Mouse (Mus musculus) stomach, postnatal 0 days (tissue): Measurements from ENCODE around the gene Otulin. TPM values are rescaled to one million over a fixed set of nuclear protein-coding genes. Genes with fewer than 3 reads are reported as not detected.
A peak's percentile ranks its signal among the peaks of the same experiment; 100 is the strongest.

ENCODE experiments used
- ATAC-seq: fragments of 200-750 bp; cut with Nextera tagmentation; 2 replicates; pipeline ENCODE4 v1.8.0; 2017; ENCODE audit not compliant: low FRiP score, low TSS enrichment
- DNase-seq: peaks from one replicate; pipeline ENCODE4 v3.0.0-alpha.2; 2016; ENCODE audit warnings: low spot score
- H3K27ac ChIP-seq: fragments of 300-500 bp; sonication (generic); replicated peaks from 2 replicates; pipeline ENCODE4 v1.5.1; 2014; ENCODE audit warnings: mild to moderate bottlenecking, control low read depth
- H3K27me3 ChIP-seq: fragments of 300-500 bp; sonication (generic); 2 replicates; pipeline ENCODE4 v1.6.1; 2014; ENCODE audit warnings: low read length; ENCODE audit not compliant: control insufficient read depth, insufficient read depth
- H3K36me3 ChIP-seq: fragments of 300-500 bp; sonication (generic); 2 replicates; pipeline ENCODE4 v1.6.1; 2014; ENCODE audit warnings: low read length, mixed read lengths; ENCODE audit not compliant: control insufficient read depth, insufficient read depth
- H3K4me1 ChIP-seq: fragments of 300-500 bp; sonication (generic); replicated peaks from 2 replicates; pipeline ENCODE4 v1.6.1; 2014; ENCODE audit warnings: antibody characterized with exemption; ENCODE audit not compliant: control insufficient read depth, insufficient read depth
- H3K4me2 ChIP-seq: fragments of 300-500 bp; sonication (generic); replicated peaks from 2 replicates; pipeline ENCODE4 v1.6.1; 2014; ENCODE audit warnings: low read depth, mild to moderate bottlenecking, control low read depth, moderate library complexity
- H3K4me3 ChIP-seq: fragments of 300-500 bp; sonication (generic); 2 replicates; pipeline ENCODE4 v1.5.1; 2014; ENCODE audit warnings: low read depth, low read length, control low read depth
- H3K9ac ChIP-seq: fragments of 300-500 bp; sonication (generic); 2 replicates; pipeline ENCODE4 v1.6.1; 2014; ENCODE audit warnings: mild to moderate bottlenecking, low read length, control low read depth, mixed read lengths
- H3K9me3 ChIP-seq: fragments of 300-500 bp; sonication (generic); 2 replicates; pipeline ENCODE4 v1.6.1; 2016; ENCODE audit warnings: low read length; ENCODE audit not compliant: control insufficient read depth
- CTCF ChIP-seq: IDR thresholded peaks from 2 replicates; pipeline ENCODE4 v1.5.1; 2016; ENCODE audit warnings: antibody characterized with exemption, low read depth, mild to moderate bottlenecking, moderate library complexity
- EP300 ChIP-seq: optimal IDR thresholded peaks from 2 replicates; pipeline ENCODE3; 2016; ENCODE audit warnings: antibody characterized with exemption
- whole genome bisulfite sequencing: fragments of 180-500 bp; shearing (Covaris S2); extraction: QIAGEN DNeasy Blood & Tissue Kit; methylation state at CpG from one replicate; pipeline ENCODE4 v1.1.7; 2014; 5-methylcytosine and 5-hydroxymethylcytosine counted together
- polyA plus RNA-seq: library from polyadenylated mRNA; unstranded; fragments of >200 nt; fragmentation: Nextera tagmentation; extraction: Ambion mirVana; gene quantifications from 2 replicates; pipeline ENCODE4 v1.2.1, GENCODE M21; 2015

Gene Otulin
- polyA plus RNA-seq, 1 experiment from 2014 or later = 23.7 TPM

DNA sequence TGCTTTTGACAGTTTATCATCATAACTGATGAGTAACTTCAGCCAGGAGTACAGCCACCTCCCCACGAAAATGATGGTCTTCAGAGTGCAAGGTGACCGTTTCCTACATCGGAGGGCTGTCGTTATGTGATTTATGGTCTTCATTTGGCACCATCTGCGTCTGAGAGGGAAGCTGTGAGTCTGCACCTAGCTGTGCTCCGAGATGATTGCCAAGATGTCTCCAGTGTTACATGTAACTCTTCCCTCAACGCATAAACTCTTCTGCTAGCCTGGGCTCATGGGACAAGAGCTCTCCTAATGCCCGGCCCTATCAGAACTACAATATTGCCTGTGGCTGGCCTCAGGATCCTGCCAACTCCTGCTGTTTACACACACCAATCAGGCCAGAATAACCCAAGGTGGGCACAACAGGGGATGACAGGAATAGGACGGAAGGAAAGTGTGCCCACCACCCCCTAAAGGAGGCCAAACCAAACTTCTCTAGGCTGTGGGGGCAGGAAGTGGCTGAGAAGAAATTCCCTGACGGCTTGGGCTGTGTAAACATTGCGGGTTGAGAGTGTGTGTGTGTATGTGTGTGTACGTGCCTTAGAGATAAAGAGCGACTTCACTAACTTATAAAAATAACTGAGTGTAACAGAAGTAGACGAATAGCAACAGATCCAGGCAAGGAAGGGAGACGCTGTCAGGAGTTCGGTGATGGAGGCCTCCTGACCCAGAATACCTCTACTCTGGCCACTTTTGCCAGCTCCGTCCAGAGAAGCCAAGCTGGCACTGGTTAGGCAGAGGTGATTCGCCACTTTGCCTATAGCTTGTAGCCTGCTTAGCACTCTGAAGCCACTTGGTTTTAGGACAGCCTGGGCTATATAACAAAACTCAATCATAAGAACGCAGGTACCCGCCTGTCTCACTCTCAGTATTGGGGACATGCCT lies 126.4 kb downstream of the Otulin start:
- H3K4me2 ChIP-seq = no peak overlapping the region
- no peak overlapping the region for H3K27ac ChIP-seq
- DNase-seq (peak; percentile 24), ATAC-seq (peak; percentile 68)
- H3K9ac ChIP-seq = no peak overlapping the region
- H3K4me1 ChIP-seq = no peaks in the 10 kb centered on the region; the same call in 1 of the 2 replicates
- H3K27me3 ChIP-seq = no peaks in the 10 kb centered on the region
- WGBS = 41% methylated on average over 20 of the region's 20 CpGs
- H3K9me3 ChIP-seq = no peaks in the 10 kb centered on the region
- H3K36me3 ChIP-seq = no peaks in the 10 kb centered on the region
- no peak overlapping the region for H3K4me3 ChIP-seq
- no peak for TF ChIP-seq EP300
- no peak for TF ChIP-seq CTCF

DNA sequence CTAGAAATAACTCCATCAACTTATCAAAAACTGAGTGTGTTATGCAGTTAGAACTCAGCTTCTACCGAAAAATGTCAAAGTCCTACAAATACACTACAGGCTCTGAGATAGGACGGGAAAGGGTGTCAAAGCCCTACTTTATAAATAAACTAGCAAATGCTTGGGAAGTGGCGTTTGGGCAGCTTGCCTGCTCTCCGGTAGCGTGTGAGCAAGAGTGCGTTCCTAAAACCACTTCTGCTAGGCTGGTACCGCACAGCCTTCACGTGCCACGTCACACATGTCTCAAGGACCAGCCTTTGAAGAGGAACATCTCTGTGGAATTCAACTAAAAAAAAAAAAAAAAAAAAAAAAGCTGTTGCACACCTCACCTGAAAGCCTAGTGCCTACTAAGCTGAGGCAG lies 127.3 kb downstream of the Otulin start:
- ATAC-seq = no peak
- TF ChIP-seq CTCF (no peak), EP300 (no peak)
- Histone ChIP-seq H3K27ac (no peak overlapping the region), H3K4me3 (no peak overlapping the region), H3K36me3 (no peaks in the 10 kb centered on the region), H3K4me1 (no peaks in the 10 kb centered on the region; the same call in 1 of the 2 replicates), H3K9me3 (no peaks in the 10 kb centered on the region), H3K27me3 (no peaks in the 10 kb centered on the region), H3K9ac (no peak overlapping the region), H3K4me2 (no peak overlapping the region)
- no peak for DNase-seq
- WGBS = 41% methylated on average over 9 of the region's 9 CpGs

DNA sequence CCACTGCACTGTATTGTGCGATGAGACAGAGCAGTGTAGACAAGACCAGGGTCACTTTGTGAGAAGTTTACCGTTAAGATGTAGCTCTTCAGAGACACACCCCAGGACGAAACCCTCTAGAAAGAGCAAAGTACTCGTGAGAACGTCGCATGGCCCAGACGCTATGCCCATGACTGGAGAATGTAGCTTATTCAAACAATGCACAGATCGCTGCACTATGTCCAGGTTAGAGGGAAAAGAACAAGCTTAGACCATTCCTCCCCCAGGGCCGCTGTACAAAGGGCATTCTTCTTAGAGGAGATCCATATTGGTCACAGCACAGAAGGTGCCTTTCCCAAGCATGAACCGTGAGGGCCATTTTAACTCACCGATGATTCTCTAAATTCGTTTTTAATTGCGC lies 128.2 kb downstream of the Otulin start:
- no peak overlapping the region for H3K4me3 ChIP-seq
- no peak for ATAC-seq
- no peaks in the 10 kb centered on the region for H3K27me3 ChIP-seq
- H3K4me1 ChIP-seq = no peaks in the 10 kb centered on the region; the same call in 1 of the 2 replicates
- no peak for DNase-seq
- no peak overlapping the region for H3K9ac ChIP-seq
- H3K27ac ChIP-seq = no peak overlapping the region
- no peak for TF ChIP-seq CTCF
- no peak for TF ChIP-seq EP300
- H3K9me3 ChIP-seq = no peaks in the 10 kb centered on the region
- no peak overlapping the region for H3K4me2 ChIP-seq
- WGBS = 74% methylated on average over 13 of the region's 13 CpGs
- no peaks in the 10 kb centered on the region for H3K36me3 ChIP-seq

DNA sequence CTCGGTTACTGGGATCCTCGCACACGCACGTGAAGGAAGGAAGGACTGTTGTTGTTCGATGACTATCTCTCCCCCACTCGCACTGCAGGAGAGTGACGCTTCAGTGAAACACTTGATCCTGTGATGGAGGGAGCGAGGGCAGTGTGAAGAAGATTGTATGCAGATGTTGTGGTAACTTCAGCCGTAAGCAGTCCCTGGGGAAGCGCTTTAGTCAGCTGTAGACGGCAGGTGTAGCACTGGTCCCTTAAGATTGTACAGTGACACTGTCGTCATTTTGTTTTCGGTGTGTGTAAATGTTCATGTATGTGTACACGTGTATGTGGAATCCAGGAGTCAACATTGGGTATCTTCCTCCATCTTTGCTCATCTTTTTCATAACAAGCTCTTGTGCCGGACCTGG lies 130.1 kb downstream of the Otulin start:
- no peak for ATAC-seq
- TF ChIP-seq EP300 = no peak
- no peak for TF ChIP-seq CTCF
- Histone ChIP-seq H3K9me3 (no peaks in the 10 kb centered on the region), H3K9ac (no peak overlapping the region), H3K27ac (no peak overlapping the region), H3K4me1 (no peaks in the 10 kb centered on the region), H3K27me3 (no peaks in the 10 kb centered on the region), H3K4me2 (no peak overlapping the region), H3K4me3 (no peak overlapping the region), H3K36me3 (no peaks in the 10 kb centered on the region)
- WGBS = 84% methylated on average over 15 of the region's 15 CpGs
- DNase-seq = no peak

DNA sequence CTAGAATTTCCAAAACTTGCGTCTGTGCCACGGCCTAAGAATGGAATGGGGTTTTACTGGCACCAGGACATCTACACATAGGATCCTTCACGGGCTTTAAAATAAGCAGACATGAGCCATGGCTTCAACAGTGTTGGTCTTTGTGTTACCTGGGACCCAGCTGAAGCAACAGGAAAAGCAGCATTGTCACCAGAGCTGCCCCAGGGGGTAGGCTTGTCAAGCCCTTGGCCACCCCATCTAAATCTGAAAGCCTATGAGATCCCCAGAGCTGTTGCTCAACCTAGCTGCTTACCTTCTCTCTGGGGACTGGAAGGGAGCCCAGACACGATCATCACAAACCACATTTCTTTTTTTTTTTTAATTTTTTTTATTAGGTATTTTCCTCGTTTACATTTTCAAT lies 132.4 kb downstream of the Otulin start:
- H3K4me2 ChIP-seq = no peak overlapping the region
- H3K4me1 ChIP-seq = no peaks in the 10 kb centered on the region
- no peak overlapping the region for H3K27ac ChIP-seq
- ATAC-seq (no peak), DNase-seq (no peak)
- 67% methylated on average over 5 of the region's 5 CpGs for WGBS
- no peak overlapping the region for H3K4me3 ChIP-seq
- no peak overlapping the region for H3K9ac ChIP-seq
- no peaks in the 10 kb centered on the region for H3K36me3 ChIP-seq
- H3K27me3 ChIP-seq = no peaks in the 10 kb centered on the region
- TF ChIP-seq CTCF = no peak
- no peaks in the 10 kb centered on the region for H3K9me3 ChIP-seq

DNA sequence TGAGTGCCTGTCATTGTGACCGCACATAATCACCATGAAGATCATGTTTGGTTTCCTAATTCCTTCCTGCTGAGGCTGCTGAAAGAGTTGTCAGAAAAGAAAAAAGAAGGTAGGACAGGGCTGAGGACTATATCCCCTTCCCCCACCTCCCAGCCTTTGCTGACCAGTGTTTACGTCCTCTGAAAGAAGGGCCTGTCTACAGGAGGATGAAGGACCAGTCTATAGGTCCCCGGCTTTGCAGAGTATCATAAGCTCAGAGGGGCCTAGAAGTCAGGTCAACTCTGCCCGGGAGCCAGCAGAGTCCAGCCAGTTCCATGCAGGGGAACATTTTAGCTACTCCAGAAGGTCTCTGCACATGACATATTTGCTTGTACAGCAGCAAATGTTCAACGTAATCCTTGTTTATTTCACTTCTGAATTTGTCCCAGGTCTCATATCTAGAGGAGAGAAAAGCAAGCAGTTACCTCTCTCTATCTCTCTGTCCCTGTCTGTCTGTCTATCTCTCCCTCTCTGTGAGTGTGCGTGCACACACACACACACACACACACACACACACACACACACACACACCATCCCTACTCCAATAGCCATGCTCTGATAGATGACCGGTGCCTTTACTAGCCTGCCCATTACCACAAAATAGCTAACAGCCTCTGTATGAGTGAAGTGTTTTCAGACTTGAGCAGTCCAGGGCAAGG lies 133.0 kb downstream of the Otulin start:
- no peaks in the 10 kb centered on the region for H3K27me3 ChIP-seq
- no peak overlapping the region for H3K9ac ChIP-seq
- DNase-seq = no peak
- TF ChIP-seq EP300 (no peak), CTCF (no peak)
- no peaks in the 10 kb centered on the region for H3K9me3 ChIP-seq
- H3K4me1 ChIP-seq = no peaks in the 10 kb centered on the region
- H3K36me3 ChIP-seq = no peaks in the 10 kb centered on the region
- no peak overlapping the region for H3K27ac ChIP-seq
- 66% methylated on average over 7 of the region's 7 CpGs for WGBS
- no peak for ATAC-seq
- no peak overlapping the region for H3K4me3 ChIP-seq
- no peak overlapping the region for H3K4me2 ChIP-seq
